Mouse (Mus musculus) MEL (cell line): Measurements from ENCODE around the gene 4931428F04Rik. TPM values are rescaled to one million over a fixed set of nuclear protein-coding genes. Genes with fewer than 3 reads are reported as not detected.

ENCODE experiments used
- DNase-seq: peaks from one replicate; pipeline ENCODE4 v3.0.0; 2011; ENCODE audit warnings: low read depth, low spot score
- H3K27ac ChIP-seq: 2 replicates; pipeline ENCODE4 v1.5.1; 2012; ENCODE audit warnings: low read depth, mild to moderate bottlenecking, control low read depth, low read length, moderate library complexity; ENCODE audit not compliant: control insufficient read depth
- H3K27me3 ChIP-seq, 2 experiments: fragments of 150-350 bp in 1 of 2; sonication (generic) in 1 of 2; 2 replicates each; pipeline ENCODE4 v1.6.1; 2012; ENCODE audit warnings: low read length in 2 of 2, mild to moderate bottlenecking in 2 of 2, improper control_type of control experiment in 1 of 2, moderate library complexity in 1 of 2; ENCODE audit not compliant: insufficient read depth in 2 of 2, control insufficient read depth in 1 of 2
- H3K36me3 ChIP-seq, 2 experiments: 2 replicates each; pipeline ENCODE4 v1.6.1; 2012 to 2014; ENCODE audit warnings: low read length in 2 of 2, improper control_type of control experiment in 1 of 2, inconsistent platforms in 1 of 2, mild to moderate bottlenecking in 1 of 2; ENCODE audit not compliant: insufficient read depth in 2 of 2, control insufficient read depth in 1 of 2
- H3K4me1 ChIP-seq, 2 experiments: fragments of 150-350 bp in 1 of 2; sonication (generic) in 1 of 2; 2 replicates each; pipeline ENCODE4 v1.6.1; 2012; ENCODE audit warnings: low read length in 2 of 2, improper control_type of control experiment in 1 of 2, mild to moderate bottlenecking in 1 of 2; ENCODE audit not compliant: insufficient read depth in 2 of 2, control insufficient read depth in 1 of 2
- H3K4me3 ChIP-seq, 2 experiments: fragments of 150-350 bp in 1 of 2; sonication (generic) in 1 of 2; 2 replicates each; pipeline ENCODE4 v1.5.1; 2012; ENCODE audit warnings: low read depth in 2 of 2, low read length in 2 of 2, mild to moderate bottlenecking in 2 of 2, moderate library complexity in 2 of 2, control low read depth in 1 of 2, improper control_type of control experiment in 1 of 2; ENCODE audit not compliant: control insufficient read depth in 1 of 2, insufficient read depth in 1 of 2
- H3K79me2 ChIP-seq: 2 replicates; pipeline ENCODE4 v1.6.1; 2012; ENCODE audit warnings: mild to moderate bottlenecking, low read length, moderate library complexity; ENCODE audit not compliant: control insufficient read depth, poor library complexity, insufficient read depth
- H3K9ac ChIP-seq: 2 replicates; pipeline ENCODE4 v1.6.1; 2012; ENCODE audit warnings: low read depth, mild to moderate bottlenecking, control low read depth, low read length, moderate library complexity; ENCODE audit not compliant: control insufficient read depth, poor library complexity, severe bottlenecking
- H3K9me3 ChIP-seq: fragments of 150-350 bp; sonication (generic); replicated peaks from 2 replicates; pipeline ENCODE4 v1.6.1; 2012; ENCODE audit warnings: mild to moderate bottlenecking, low read length, improper control_type of control experiment, moderate library complexity; ENCODE audit not compliant: insufficient read depth
- BHLHE40 ChIP-seq: IDR thresholded peaks from 2 replicates; pipeline ENCODE4 v1.6.1; 2012; ENCODE audit warnings: low read depth, mild to moderate bottlenecking, inconsistent platforms, low read length, improper control_type of control experiment, borderline replicate concordance
- CHD1 ChIP-seq: IDR thresholded peaks from 2 replicates; pipeline ENCODE4 v1.6.1; 2012; ENCODE audit warnings: low read depth, mild to moderate bottlenecking, inconsistent platforms, low read length, improper control_type of control experiment
- CTCF ChIP-seq, 3 experiments: IDR thresholded peaks in 2 of 3; conservative IDR thresholded peaks in 1 of 3; 2 replicates each; pipeline ENCODE4 v1.5.1; 2011 to 2012; ENCODE audit warnings: low read length in 3 of 3, low read depth in 2 of 3, mild to moderate bottlenecking in 2 of 3, improper control_type of control experiment in 1 of 3, inconsistent platforms in 1 of 3, mixed read lengths in 1 of 3, moderate library complexity in 1 of 3; ENCODE audit not compliant: control insufficient read depth in 1 of 3, insufficient read depth in 1 of 3, poor library complexity in 1 of 3, severe bottlenecking in 1 of 3
- ELF1 ChIP-seq: IDR thresholded peaks from 2 replicates; pipeline ENCODE4 v1.6.1; 2014; ENCODE audit warnings: low read depth, mild to moderate bottlenecking, inconsistent platforms, low read length, improper control_type of control experiment, moderate library complexity
- EP300 ChIP-seq, 2 experiments: IDR thresholded peaks; 2 replicates each; pipeline ENCODE4 v1.6.1; 2011; ENCODE audit warnings: improper control_type of control experiment in 2 of 2, low read length in 2 of 2, low read depth in 1 of 2, mild to moderate bottlenecking in 1 of 2
- ETS1 ChIP-seq: IDR thresholded peaks from 2 replicates; pipeline ENCODE4 v1.6.1; 2012; ENCODE audit warnings: low read depth, mild to moderate bottlenecking, inconsistent platforms, low read length, improper control_type of control experiment, moderate library complexity
- GABPA ChIP-seq: IDR thresholded peaks from 2 replicates; pipeline ENCODE4 v1.6.1; 2012; ENCODE audit warnings: low read depth, mild to moderate bottlenecking, inconsistent platforms, low read length, improper control_type of control experiment, moderate library complexity
- GATA1 ChIP-seq: IDR thresholded peaks from 2 replicates; pipeline ENCODE4 v1.6.1; 2011; ENCODE audit warnings: low read depth, low read length, improper control_type of control experiment
- JUND ChIP-seq: IDR thresholded peaks from 2 replicates; pipeline ENCODE4 v1.6.1; 2011; ENCODE audit warnings: low read depth, mild to moderate bottlenecking, improper control_type of control experiment, low read length
- MAX ChIP-seq: IDR thresholded peaks from 2 replicates; pipeline ENCODE4 v1.6.1; 2011; ENCODE audit warnings: low read length, improper control_type of control experiment
- MAZ ChIP-seq: IDR thresholded peaks from 2 replicates; pipeline ENCODE4 v1.6.1; 2012; ENCODE audit warnings: low read depth, mild to moderate bottlenecking, inconsistent platforms, low read length, improper control_type of control experiment
- MEF2A ChIP-seq: IDR thresholded peaks from 2 replicates; pipeline ENCODE4 v1.6.1; 2014; ENCODE audit warnings: low read depth, mild to moderate bottlenecking, inconsistent platforms, low read length, improper control_type of control experiment; ENCODE audit not compliant: poor library complexity, insufficient replicate concordance, severe bottlenecking; ENCODE audit errors: extremely low read depth
- NELFE ChIP-seq: IDR thresholded peaks from 2 replicates; pipeline ENCODE4 v1.6.1; 2011; ENCODE audit warnings: low read depth, low read length, improper control_type of control experiment
- POLR2AphosphoS2 ChIP-seq: IDR thresholded peaks from 2 replicates; pipeline ENCODE4 v1.6.1; 2011; ENCODE audit warnings: low read length, improper control_type of control experiment
- RAD21 ChIP-seq: IDR thresholded peaks from 2 replicates; pipeline ENCODE4 v1.6.1; 2011; ENCODE audit warnings: mild to moderate bottlenecking, low read depth, low read length, improper control_type of control experiment
- RCOR1 ChIP-seq: IDR thresholded peaks from 2 replicates; pipeline ENCODE4 v1.6.1; 2012; ENCODE audit warnings: low read depth, mild to moderate bottlenecking, inconsistent platforms, low read length, improper control_type of control experiment
- SMC3 ChIP-seq: IDR thresholded peaks from 2 replicates; pipeline ENCODE4 v1.6.1; 2011; ENCODE audit warnings: low read depth, low read length, improper control_type of control experiment
- TAL1 ChIP-seq: IDR thresholded peaks from 2 replicates; pipeline ENCODE4 v1.6.1; 2012; ENCODE audit warnings: mild to moderate bottlenecking, inconsistent platforms, low read length, moderate library complexity, mixed read lengths
- TCF12 ChIP-seq: IDR thresholded peaks from 2 replicates; pipeline ENCODE4 v1.6.1; 2014; ENCODE audit warnings: low read depth, mild to moderate bottlenecking, inconsistent platforms, low read length, improper control_type of control experiment, moderate library complexity
- USF1 ChIP-seq: IDR thresholded peaks from 2 replicates; pipeline ENCODE4 v1.6.1; 2014; ENCODE audit warnings: low read depth, mild to moderate bottlenecking, inconsistent platforms, low read length, improper control_type of control experiment, moderate library complexity
- USF2 ChIP-seq, 2 experiments: IDR thresholded peaks; 2 replicates each; pipeline ENCODE4 v1.6.1; 2011 to 2012; ENCODE audit warnings: improper control_type of control experiment in 2 of 2, low read length in 2 of 2, borderline replicate concordance in 1 of 2, inconsistent platforms in 1 of 2, low read depth in 1 of 2, mild to moderate bottlenecking in 1 of 2; ENCODE audit not compliant: insufficient read depth in 1 of 2
- ZMIZ1 ChIP-seq: IDR thresholded peaks from 2 replicates; pipeline ENCODE4 v1.6.1; 2012; ENCODE audit warnings: low read depth, mild to moderate bottlenecking, inconsistent platforms, low read length, improper control_type of control experiment, moderate library complexity
- ZNF384 ChIP-seq: IDR thresholded peaks from 2 replicates; pipeline ENCODE4 v1.6.1; 2012; ENCODE audit warnings: low read depth, mild to moderate bottlenecking, inconsistent platforms, low read length, improper control_type of control experiment
- polyA plus RNA-seq, 2 experiments: library from polyadenylated mRNA; stranded (reverse) in 1 of 2; unstranded in 1 of 2; fragments of >175 nt in 1 of 2; fragments of >200 nt in 1 of 2; gene quantifications; 2 replicates each; pipeline versions ENCODE4 v1.2.1 to v1.2.4; 2012; ENCODE audit warnings: low replicate concordance in 2 of 2, low read depth in 1 of 2; ENCODE audit not compliant: insufficient read length in 2 of 2, insufficient read depth in 1 of 2, missing spikeins in 1 of 2
- total RNA-seq: library from RNA; depleted of rRNA; stranded (reverse); fragments of 300-350 nt; gene quantifications from 2 replicates; pipeline ENCODE4 v1.2.3, GENCODE M21; 2012

The 4931428F04Rik gene
- total and polyA plus RNA-seq, 3 experiments: 8.2 to 13.0 TPM; not detected in 1

DNA sequence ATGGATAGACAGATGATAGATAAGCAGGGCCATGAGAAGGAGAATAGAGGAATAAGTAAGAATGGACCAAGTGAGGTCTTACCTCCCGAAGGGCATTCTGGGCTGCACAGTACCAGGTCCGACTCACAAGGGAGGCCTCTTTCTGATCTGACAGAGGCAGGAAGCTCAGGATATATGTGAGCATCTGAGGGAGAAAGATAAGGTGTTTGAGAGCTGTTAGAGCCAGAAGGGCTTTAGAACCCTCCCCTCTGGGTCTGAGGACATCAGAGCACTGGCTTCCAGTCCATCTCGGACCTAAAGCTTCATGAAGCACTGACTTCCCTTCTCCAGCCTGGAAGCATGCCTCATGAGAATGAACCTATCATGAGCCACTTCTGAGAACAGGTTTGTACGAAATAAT, 33.5 kb upstream of the 4931428F04Rik start:
- peak overlapping the region; percentile 44 for H3K27ac ChIP-seq
- DNase-seq: peak; percentile 71
- peak; percentile 78 for TF ChIP-seq GATA1
- peak; percentile 56; the same call in 1 of the 2 replicates for TF ChIP-seq RCOR1
- no peak for TF ChIP-seq BHLHE40
- peak; percentile 30; the same call in 1 of the 2 replicates for TF ChIP-seq POLR2AphosphoS2
- no peak for TF ChIP-seq RAD21
- TF ChIP-seq ETS1: 0 out of 2 replicates have a peak, but pooled peaks have one; percentile 20
- TF ChIP-seq EP300 (IDR thresholded peaks at IDR 0.05; ENCODE audit: low read depth in 1 of 2, low read length in 2 of 2): peak; percentile 78 to 80
- peak; percentile 83 for TF ChIP-seq TCF12
- TF ChIP-seq USF1: no peak
- TF ChIP-seq CHD1: no peak
- TF ChIP-seq TAL1: peak; percentile 88
- TF ChIP-seq MAZ: no peak
- H3K9me3 ChIP-seq: no peaks in the 10 kb centered on the region
- peaks cover 18 to 34% of the 10 kb centered on the region in 2 experiments for H3K4me1 ChIP-seq
- no peak overlapping the region; a peak in 1 of 4 replicates for H3K4me3 ChIP-seq
- peaks cover 20% of the 10 kb centered on the region for H3K79me2 ChIP-seq
- H3K9ac ChIP-seq: no peak overlapping the region
- peaks cover 5 to 37% of the 10 kb centered on the region in 2 experiments; a peak in 3 of 4 replicates for H3K36me3 ChIP-seq
- no peaks in the 10 kb centered on the region for H3K27me3 ChIP-seq

DNA sequence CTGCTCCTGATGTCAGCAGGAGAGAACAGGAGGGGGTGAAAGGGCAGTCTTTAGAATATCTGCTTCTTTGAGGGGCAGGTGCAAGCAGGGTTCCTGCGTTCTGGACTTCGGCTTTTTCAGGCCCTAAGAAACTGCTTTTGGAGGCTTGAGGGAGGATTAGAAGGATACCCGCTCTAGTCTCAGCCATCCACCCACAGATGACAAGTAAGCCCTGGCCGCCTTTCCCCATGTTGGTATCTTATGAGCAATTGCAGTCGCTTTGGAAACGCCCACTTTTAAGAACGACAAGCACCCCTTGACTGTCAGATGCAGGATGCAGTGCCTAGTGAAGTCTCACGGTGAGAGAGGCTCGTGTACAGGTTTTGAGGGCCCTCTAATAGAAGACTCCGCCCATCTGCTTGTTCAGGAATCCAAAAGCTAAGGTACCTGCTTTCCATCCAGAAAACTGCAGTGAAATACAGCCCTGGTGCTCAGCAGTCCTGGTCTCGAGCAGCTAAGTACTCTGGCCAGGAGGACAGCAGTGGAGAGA, 29.1 kb upstream of the 4931428F04Rik start:
- Histone ChIP-seq H3K36me3 (peaks cover 0 to 25% of the 10 kb centered on the region in 2 experiments; a peak in 2 of 4 replicates), H3K4me3 (no peak overlapping the region), H3K9ac (no peak overlapping the region), H3K27me3 (no peaks in the 10 kb centered on the region), H3K27ac (no peak overlapping the region), H3K4me1 (peaks cover 11 to 24% of the 10 kb centered on the region in 2 experiments), H3K79me2 (no peaks in the 10 kb centered on the region), H3K9me3 (no peaks in the 10 kb centered on the region)
- DNase-seq: no peak
- TF ChIP-seq ETS1: no peak
- no peak for TF ChIP-seq MAZ
- no peak for TF ChIP-seq JUND
- TF ChIP-seq SMC3: no peak
- no peak for TF ChIP-seq ZMIZ1
- TF ChIP-seq USF2 (IDR thresholded peaks at IDR 0.05; ENCODE audit: borderline replicate concordance in 1 of 2, insufficient read depth in 1 of 2, low read depth in 1 of 2, low read length in 2 of 2): no peak
- TF ChIP-seq ZNF384: no peak
- TF ChIP-seq GABPA: no peak
- TF ChIP-seq ELF1: no peak
- TF ChIP-seq NELFE: no peak
- no peak for TF ChIP-seq EP300 (IDR thresholded peaks at IDR 0.05; ENCODE audit: low read depth in 1 of 2, low read length in 2 of 2)
- no peak for TF ChIP-seq MAX
- TF ChIP-seq CTCF (IDR thresholded peaks at IDR 0.05 in 2 of 3, conservative IDR thresholded peaks at IDR 0.05 in 1 of 3; ENCODE audit: control insufficient read depth in 1 of 3, insufficient read depth in 1 of 3, low read depth in 2 of 3, low read length in 3 of 3, poor library complexity in 1 of 3, severe bottlenecking in 1 of 3): no peak
- no peak for TF ChIP-seq BHLHE40
- TF ChIP-seq MEF2A: no peak
- TF ChIP-seq CHD1: no peak
- TF ChIP-seq TCF12: no peak
